Mouse (Mus musculus) G1E (cell line): ENCODE results near the gene Rnf150. TPM values are rescaled to one million over a fixed set of nuclear protein-coding genes. Genes with fewer than 3 reads are reported as not detected.
"Not testable (repeated sequence)": the region's sequence is repeated elsewhere in the genome, so short reads cannot be mapped to it uniquely, and the experiment has no call there.

ENCODE experiments used
- ATAC-seq: 2 replicates; pipeline ENCODE4 v1.8.0; 2016; ENCODE audit warnings: mild to moderate bottlenecking; ENCODE audit not compliant: insufficient number of reproducible peaks, poor library complexity, low FRiP score, severe bottlenecking; ENCODE audit errors: extremely low read depth
- DNase-seq: peaks from one replicate; pipeline ENCODE4 v3.0.0; 2012; ENCODE audit warnings: low spot score
- H3K27me3 ChIP-seq: 2 replicates; pipeline ENCODE4 v1.6.1; 2012; ENCODE audit warnings: mild to moderate bottlenecking, low read length, inconsistent platforms; ENCODE audit not compliant: insufficient read depth
- H3K36me3 ChIP-seq: replicated peaks from 2 replicates; pipeline ENCODE3; 2012; ENCODE audit warnings: mild to moderate bottlenecking, inconsistent platforms
- H3K4me1 ChIP-seq: 2 replicates; pipeline ENCODE4 v1.6.1; 2012; ENCODE audit warnings: low read depth, low read length, inconsistent platforms, mixed read lengths; ENCODE audit not compliant: insufficient read depth
- H3K4me3 ChIP-seq: 2 replicates; pipeline ENCODE4 v1.5.1; 2012; ENCODE audit warnings: low read depth, mild to moderate bottlenecking, inconsistent platforms, low read length, moderate library complexity, mixed read lengths
- H3K9me3 ChIP-seq: replicated peaks from 2 replicates; pipeline ENCODE4 v1.6.1; 2012; ENCODE audit warnings: inconsistent platforms
- CTCF ChIP-seq: IDR thresholded peaks from 2 replicates; pipeline ENCODE4 v1.5.1; 2012; ENCODE audit warnings: low read depth, low read length, inconsistent platforms, mixed read lengths
- GATA1 ChIP-seq: IDR thresholded peaks from 2 replicates; pipeline ENCODE4 v1.6.1; 2012; ENCODE audit warnings: borderline replicate concordance, low read length, inconsistent platforms, mixed read lengths
- GATA2 ChIP-seq: IDR thresholded peaks from 2 replicates; pipeline ENCODE4 v1.6.1; 2012; ENCODE audit warnings: low read depth, low read length, inconsistent platforms, borderline replicate concordance
- POLR2AphosphoS5 ChIP-seq: IDR thresholded peaks from 2 replicates; pipeline ENCODE4 v1.6.1; 2012; ENCODE audit warnings: low read depth, low read length, inconsistent platforms; ENCODE audit not compliant: insufficient replicate concordance
- TAL1 ChIP-seq: conservative IDR thresholded peaks from 2 replicates; pipeline ENCODE4 v1.6.1; 2012; ENCODE audit warnings: low read depth, low read length, inconsistent platforms, mixed read lengths
- polyA plus RNA-seq: library from polyadenylated mRNA; stranded (reverse); fragments of >175 nt; gene quantifications from 2 replicates; pipeline ENCODE4 v1.2.3, GENCODE M21; 2012
- total RNA-seq, 2 experiments: library from RNA; stranded (forward) in 1 of 2; stranded (reverse) in 1 of 2; fragments of 200-1000 nt in 1 of 2; fragments of >200 nt in 1 of 2; fragmentation: Nextera tagmentation in 1 of 2; gene quantifications; 2 replicates each; pipeline ENCODE4 v1.2.3; 2014 to 2017

Rnf150 gene
- total and polyA plus RNA-seq, 3 experiments: 0.11 TPM; not detected in 2

DNA sequence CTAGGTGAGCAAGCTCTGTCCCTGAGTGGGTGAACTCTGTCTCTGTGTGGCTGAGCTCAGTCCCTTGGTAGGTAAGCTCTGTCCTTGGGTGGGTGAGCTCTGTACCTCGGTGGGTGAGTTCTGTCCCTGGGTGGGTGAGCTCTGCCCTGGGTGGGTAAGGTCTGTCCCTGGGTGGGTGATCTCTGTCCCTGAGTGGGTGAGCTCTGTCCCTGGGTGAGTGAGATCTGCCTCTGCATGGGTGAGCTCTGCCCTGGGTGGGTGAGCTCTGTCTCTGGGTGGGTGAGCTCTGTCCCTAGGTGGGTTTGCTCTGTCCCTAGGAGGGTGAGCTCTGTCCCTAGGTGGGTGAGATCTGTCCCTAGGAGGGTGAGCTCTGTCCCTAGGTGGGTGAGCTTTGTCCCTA lies 213.5 kb downstream of the Rnf150 start:
- no peak for TF ChIP-seq GATA1
- TF ChIP-seq POLR2AphosphoS5: no peak
- no peak for TF ChIP-seq CTCF
- Histone ChIP-seq H3K4me1 (no peaks in the 10 kb centered on the region), H3K9me3 (no peaks in the 10 kb centered on the region), H3K27me3 (peaks cover 14% of the 10 kb centered on the region; the same call in 1 of the 2 replicates), H3K4me3 (no peak overlapping the region), H3K36me3 (no peaks in the 10 kb centered on the region)
- ATAC-seq (no peak), DNase-seq (no peak)

- DNase-seq (no peak), ATAC-seq (no peak)
- Histone ChIP-seq H3K27me3 (peaks cover 14% of the 10 kb centered on the region; the same call in 1 of the 2 replicates), H3K4me1 (no peaks in the 10 kb centered on the region), H3K36me3 (no peaks in the 10 kb centered on the region), H3K9me3 (no peaks in the 10 kb centered on the region), H3K4me3 (no peak overlapping the region)
- no peak for TF ChIP-seq POLR2AphosphoS5
- no peak for TF ChIP-seq CTCF
- TF ChIP-seq GATA2: no peak
- no peak for TF ChIP-seq GATA1
- no peak for TF ChIP-seq TAL1
Measured at GRCm38 (mm10) chr8:83077329-83077728, 214.2 kb downstream of the Rnf150 start.

DNA sequence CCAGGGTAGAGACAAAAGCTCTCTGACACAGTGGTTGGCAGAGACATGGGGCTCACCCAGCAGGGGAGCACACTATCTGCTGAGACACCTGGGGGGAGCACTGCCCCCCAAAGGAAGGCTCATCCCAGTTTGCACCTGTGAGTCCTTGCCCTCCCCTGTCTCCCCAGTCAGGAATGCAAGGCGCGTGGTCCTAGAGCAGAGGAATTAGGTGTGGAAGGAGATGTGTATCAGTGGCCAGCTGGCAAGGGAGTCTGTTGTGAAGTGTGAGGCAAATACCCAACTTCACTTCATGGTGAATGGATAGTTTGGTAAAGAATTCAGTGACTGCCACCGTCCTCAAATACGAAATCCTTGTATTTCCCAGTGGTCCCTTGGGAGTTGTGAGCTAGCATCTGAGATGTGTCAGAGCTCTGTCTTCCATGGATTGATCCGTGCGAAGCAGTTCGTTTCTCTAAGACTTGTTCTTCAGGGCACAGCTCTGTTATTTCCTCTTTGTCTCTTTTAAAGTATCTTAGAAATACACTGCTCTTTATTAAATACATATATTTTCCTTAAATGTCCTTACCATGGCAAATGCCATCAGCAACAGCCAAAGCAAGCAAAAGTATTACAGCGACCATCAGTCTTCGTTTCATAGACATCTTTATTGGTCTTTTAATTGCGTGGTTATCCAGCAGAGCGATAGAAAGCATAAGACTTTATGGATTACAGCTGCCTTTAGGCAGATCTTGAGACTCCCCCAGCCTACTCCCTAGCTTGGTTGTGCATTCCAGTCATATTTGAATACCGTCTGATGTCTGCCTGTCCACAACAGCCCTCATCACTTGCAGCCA lies 215.8 kb downstream of the Rnf150 start:
- H3K4me3 ChIP-seq: no peak overlapping the region
- no peaks in the 10 kb centered on the region for H3K4me1 ChIP-seq
- no peaks in the 10 kb centered on the region for H3K36me3 ChIP-seq
- H3K27me3 ChIP-seq: peaks cover 14% of the 10 kb centered on the region; the same call in 1 of the 2 replicates
- ATAC-seq: no peak
- DNase-seq: no peak
- H3K9me3 ChIP-seq: no peaks in the 10 kb centered on the region
- TF ChIP-seq CTCF (no peak), POLR2AphosphoS5 (no peak), TAL1 (no peak), GATA1 (no peak), GATA2 (no peak)

GRCm38 (mm10) chr8:83079534-83079844 lies 216.3 kb downstream of the Rnf150 start:
- TF ChIP-seq TAL1 (no peak), GATA1 (no peak), CTCF (no peak), POLR2AphosphoS5 (no peak), GATA2 (no peak)
- DNase-seq (no peak), ATAC-seq (no peak)
- no peaks in the 10 kb centered on the region for H3K9me3 ChIP-seq
- peaks cover 14% of the 10 kb centered on the region; the same call in 1 of the 2 replicates for H3K27me3 ChIP-seq
- no peaks in the 10 kb centered on the region for H3K4me1 ChIP-seq
- no peak overlapping the region for H3K4me3 ChIP-seq
- no peaks in the 10 kb centered on the region for H3K36me3 ChIP-seq

GRCm38 (mm10) chr8:83081266-83081665 lies 218.1 kb downstream of the Rnf150 start:
- Histone ChIP-seq H3K4me1 (no peaks in the 10 kb centered on the region), H3K9me3 (no peaks in the 10 kb centered on the region), H3K27me3 (peaks cover 14% of the 10 kb centered on the region; the same call in 1 of the 2 replicates), H3K36me3 (no peaks in the 10 kb centered on the region), H3K4me3 (no peak overlapping the region)
- ATAC-seq (no peak), DNase-seq (no peak)
- TF ChIP-seq POLR2AphosphoS5 (no peak), GATA1 (no peak), GATA2 (no peak), TAL1 (no peak), CTCF (no peak)

DNA sequence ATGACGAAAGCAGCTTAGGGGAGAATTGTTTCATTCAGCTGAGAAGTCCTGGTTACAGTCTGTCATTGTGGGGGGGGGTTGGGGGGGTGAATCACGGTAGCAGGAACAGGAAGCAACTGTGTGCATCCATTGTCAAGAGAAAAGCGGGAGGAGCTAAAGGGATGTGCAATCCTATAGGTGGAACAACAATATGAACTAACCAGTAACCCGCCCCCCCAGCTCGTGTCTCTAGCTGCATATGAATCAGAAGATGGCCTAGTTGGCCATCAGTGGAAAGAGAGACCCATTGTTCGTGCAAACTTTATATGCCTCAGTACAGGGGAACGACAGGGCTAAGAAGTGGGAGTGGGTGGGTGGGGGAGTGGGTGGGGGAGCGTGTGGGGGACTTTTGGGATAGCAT lies 218.7 kb downstream of the Rnf150 start:
- ATAC-seq, H3K4me3 ChIP-seq, H3K36me3 ChIP-seq, H3K9me3 ChIP-seq, DNase-seq, H3K4me1 ChIP-seq: not testable (repeated sequence)
- H3K27me3 ChIP-seq: peaks cover 12% of the 10 kb centered on the region; the same call in 1 of the 2 replicates

- Histone ChIP-seq H3K4me1 (no peaks in the 10 kb centered on the region), H3K36me3 (no peaks in the 10 kb centered on the region), H3K4me3 (no peak overlapping the region), H3K27me3 (peaks cover 12% of the 10 kb centered on the region; the same call in 1 of the 2 replicates), H3K9me3 (no peaks in the 10 kb centered on the region)
- no peak for DNase-seq
- no peak for ATAC-seq
- TF ChIP-seq GATA1: no peak
- TF ChIP-seq POLR2AphosphoS5: no peak
- TF ChIP-seq CTCF: no peak
- no peak for TF ChIP-seq TAL1
- TF ChIP-seq GATA2: no peak
Measured at GRCm38 (mm10) chr8:83082251-83082650, 219.1 kb downstream of the Rnf150 start.
